Mouse (Mus musculus): ENCODE measurements at regions not wholly inside any gene's neighbourhood (a gene's known extent, or its start where the extent isn't known, plus 50 kb on each side); places are given as distances from the start of the nearest gene placed in this dataset.

DNA sequence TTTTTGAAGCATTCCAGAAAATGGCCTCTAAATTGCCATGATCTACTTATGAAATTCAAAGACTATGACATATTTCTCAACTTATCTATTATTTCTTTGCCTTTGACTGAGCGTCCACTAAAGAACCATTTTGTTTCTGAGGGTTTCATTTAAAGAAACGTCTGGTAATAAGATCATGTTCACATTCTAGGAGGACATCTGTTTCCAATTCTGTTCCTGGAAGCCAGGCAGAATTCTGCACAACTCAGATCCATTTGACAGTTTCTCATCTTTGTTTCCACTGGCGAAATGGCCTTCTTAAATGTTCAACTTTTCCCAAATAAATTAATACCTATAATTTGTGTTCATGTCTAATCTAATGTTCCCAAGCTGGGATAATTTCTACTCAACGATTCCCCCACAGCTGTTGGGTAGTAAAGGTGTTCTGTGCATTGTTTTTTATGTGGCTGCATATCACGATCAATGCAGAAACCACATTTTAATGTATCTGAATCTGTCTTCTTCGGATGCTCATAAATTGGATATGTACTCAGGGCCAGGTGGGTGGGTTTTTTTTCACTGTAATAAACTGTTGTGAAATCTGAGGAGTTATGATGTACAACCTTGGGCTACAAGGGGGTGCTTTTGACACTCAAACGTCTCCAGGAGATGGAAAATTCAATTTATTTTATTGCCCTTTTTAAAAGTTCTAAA is 470.6 kb downstream of the Kctd12 start:
- ATAC-seq (ENCODE audit: extremely low read depth, insufficient number of reproducible peaks, low FRiP score, poor library complexity, severe bottlenecking) = no peak

DNA sequence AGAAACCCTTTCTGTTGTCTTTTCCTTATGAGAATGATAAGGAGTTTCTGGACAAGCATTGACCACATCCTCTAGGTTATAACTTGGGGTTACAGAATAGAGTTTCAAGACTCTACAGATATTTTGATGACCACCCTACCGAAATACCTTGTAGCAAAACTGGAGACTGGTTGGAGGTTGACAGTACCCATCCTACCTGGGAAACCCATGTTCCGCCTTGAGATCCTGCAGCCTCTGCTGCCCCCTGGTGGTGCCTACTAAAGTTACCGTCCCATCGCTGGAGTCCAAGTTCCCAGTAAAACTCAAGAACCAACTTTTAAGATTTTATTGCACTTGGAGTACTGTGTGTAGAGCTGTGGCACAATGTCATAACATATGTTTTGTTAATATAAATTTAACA is 472.1 kb downstream of the Kctd12 start:
- 0 out of 2 replicates have a peak, but pooled peaks have one; percentile 51 for ATAC-seq (ENCODE audit: extremely low read depth, insufficient number of reproducible peaks, low FRiP score, poor library complexity, severe bottlenecking)

DNA sequence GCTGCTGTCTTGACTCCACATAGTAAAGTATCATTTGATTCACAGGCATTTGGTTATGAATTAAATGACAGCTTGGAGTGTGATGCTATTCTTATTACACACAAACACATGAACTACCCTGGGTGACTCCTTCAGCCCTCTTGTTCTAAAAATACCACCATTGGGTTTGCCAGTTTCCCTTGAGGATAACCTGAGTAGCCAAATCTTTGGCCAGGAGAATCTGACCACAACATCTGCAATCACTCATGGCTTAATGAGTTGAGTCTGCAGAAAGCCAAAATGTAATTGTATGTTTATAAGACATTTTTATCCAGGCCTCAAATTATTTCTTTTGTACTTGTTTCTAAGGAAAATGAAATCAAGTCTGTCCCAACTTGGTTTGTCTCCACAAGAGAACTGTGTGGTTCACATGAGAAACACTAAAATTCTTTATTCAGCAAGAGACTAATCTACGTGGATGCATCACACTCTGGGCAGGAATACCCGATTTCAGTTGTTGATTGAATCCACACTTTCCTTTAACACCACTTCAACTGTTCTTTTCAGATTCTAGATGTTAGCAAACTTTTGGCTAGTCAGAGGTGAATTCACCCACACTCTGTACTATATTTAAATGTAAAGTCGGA is 476.6 kb downstream of the Kctd12 start:
- no peak for ATAC-seq (ENCODE audit: extremely low read depth, insufficient number of reproducible peaks, low FRiP score, poor library complexity, severe bottlenecking)

DNA sequence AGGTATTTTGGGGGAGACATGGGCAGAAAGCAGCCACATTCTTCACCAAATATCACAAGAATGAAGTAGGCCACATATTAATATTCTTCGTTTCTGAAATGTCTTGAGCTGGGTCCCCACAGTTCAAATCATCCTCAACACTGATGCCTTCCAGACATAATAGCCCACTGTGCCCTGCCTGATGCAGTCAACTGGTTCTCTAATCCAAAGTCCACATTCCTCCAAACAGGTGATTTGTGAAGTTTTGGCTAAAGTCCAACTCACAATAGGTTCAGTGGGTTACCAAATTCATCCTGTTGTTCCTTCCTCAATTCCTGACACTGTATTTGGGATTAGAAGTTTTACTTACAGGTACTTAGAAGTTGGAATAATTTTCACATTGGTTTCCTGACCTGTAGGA is 485.3 kb downstream of the Kctd12 start:
- ATAC-seq (ENCODE audit: extremely low read depth, insufficient number of reproducible peaks, low FRiP score, poor library complexity, severe bottlenecking) = no peak

DNA sequence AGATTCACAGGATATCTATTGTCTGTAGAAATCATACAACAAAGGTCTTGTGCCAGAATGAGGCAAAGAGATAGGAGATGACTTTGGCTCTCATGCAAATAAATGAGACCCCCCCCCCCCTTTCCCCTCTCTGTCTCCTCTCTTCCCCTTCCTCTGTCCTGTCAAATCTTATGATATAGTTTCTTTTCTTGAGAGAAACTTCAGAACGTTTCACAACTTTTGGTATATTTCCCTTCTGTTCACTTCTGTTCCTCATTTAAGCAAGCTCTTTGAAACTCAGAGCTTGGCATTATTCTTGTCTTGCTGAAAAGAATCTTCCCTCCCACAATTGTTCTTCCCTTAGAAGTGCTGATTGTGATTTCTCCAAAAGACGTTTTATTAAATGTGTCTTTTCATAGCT is 490.1 kb downstream of the Kctd12 start:
- ATAC-seq (ENCODE audit: extremely low read depth, insufficient number of reproducible peaks, low FRiP score, poor library complexity, severe bottlenecking) = no peak

DNA sequence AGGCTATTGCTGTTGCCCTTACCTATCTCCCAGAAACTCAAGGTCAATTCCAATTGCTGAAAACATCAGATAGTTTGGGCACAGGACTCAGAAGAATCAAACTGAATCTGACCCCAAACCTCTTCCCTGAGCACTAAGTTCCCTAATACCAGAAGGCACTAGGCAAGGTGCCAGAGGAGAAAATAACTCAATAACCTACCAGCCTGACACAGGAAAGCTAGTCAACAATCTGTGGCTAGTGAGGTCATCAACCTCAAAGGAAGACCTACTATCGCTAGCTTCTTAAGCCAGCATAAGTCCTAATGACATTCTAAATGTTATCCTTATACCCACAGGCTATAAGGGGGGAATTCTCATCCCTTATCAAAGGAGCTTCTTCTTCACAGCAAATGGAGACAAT is 491.2 kb downstream of the Kctd12 start:
- ATAC-seq (ENCODE audit: extremely low read depth, insufficient number of reproducible peaks, low FRiP score, poor library complexity, severe bottlenecking) = no peak

DNA sequence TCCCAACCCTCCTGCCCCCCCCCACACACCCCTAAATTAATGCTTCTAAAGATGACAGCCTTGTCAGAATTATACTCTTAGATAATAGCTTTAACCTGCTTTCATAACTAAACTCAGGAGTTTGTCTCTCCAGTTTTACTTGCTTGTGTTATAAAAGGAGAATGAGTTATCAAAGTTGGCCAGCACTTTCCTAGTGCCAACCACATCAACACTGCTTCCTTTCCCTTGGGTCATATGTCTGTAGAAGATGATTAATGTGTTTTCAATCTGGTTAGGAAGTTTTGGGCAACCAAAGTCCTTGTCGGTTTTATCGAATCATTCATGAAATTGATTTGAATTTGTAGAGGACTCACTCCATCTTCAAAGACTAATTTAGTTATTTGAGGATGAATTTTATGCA is 505.3 kb downstream of the Kctd12 start:
- ATAC-seq (ENCODE audit: extremely low read depth, insufficient number of reproducible peaks, low FRiP score, poor library complexity, severe bottlenecking) = no peak

DNA sequence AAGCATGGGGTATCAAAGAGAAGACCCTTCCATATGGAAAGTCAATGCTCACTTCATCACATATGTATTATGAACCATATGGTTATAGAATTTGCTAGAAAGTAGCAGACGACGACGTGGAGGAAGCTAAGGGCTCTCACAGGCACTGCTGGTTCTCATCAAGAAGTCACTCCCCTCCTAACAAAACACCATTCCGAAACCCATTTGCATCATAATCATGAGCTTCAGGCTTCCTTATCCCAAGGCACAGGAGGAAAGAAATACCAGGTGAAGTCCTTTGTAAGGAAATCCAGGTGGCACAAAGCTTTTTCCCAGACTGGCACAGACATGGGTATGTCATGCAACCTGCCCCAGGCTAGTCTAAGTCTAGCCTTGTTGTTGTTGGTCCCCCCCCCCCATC is 513.1 kb downstream of the Kctd12 start:
- no peak for ATAC-seq (ENCODE audit: extremely low read depth, insufficient number of reproducible peaks, low FRiP score, poor library complexity, severe bottlenecking)

DNA sequence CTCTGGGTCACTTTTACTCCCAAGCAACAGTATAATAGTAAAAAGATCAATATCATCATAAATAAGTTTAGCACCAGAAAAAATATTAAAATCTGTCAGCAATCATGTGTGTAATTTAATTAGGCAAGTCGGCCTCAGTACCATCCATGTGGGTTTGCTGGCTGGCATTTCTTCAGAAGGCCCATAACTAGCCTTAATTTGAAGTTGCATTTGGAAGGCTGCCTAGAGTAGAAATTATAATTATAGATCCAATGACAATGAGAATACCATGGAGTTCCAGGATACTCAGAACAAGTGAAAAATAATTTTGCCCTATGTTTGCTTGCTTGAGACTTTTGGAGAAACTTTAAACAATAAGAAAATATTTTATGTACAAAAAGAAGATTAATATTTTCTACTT is 521.4 kb downstream of the Kctd12 start:
- no peak for ATAC-seq (ENCODE audit: extremely low read depth, insufficient number of reproducible peaks, low FRiP score, poor library complexity, severe bottlenecking)

DNA sequence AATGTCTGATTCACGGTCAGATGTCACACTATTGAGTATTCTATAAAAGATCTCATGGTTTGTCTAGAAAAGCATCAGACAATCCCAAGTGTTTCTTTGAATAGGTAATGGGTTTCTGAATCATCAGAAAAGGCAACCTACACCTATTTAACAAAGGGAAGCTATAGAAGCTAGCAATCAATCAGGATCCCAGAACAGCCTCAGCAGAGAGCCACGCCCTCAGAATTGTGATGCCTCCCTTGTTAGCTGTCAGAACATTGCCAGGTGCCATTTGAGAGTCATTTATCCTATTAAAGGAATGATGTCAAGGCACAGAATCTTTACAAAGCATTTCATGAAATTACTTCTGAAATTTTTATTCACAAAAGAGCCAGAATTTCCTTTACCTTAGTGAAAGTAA is 542.7 kb downstream of the Kctd12 start:
- ATAC-seq (ENCODE audit: extremely low read depth, insufficient number of reproducible peaks, low FRiP score, poor library complexity, severe bottlenecking) = no peak

DNA sequence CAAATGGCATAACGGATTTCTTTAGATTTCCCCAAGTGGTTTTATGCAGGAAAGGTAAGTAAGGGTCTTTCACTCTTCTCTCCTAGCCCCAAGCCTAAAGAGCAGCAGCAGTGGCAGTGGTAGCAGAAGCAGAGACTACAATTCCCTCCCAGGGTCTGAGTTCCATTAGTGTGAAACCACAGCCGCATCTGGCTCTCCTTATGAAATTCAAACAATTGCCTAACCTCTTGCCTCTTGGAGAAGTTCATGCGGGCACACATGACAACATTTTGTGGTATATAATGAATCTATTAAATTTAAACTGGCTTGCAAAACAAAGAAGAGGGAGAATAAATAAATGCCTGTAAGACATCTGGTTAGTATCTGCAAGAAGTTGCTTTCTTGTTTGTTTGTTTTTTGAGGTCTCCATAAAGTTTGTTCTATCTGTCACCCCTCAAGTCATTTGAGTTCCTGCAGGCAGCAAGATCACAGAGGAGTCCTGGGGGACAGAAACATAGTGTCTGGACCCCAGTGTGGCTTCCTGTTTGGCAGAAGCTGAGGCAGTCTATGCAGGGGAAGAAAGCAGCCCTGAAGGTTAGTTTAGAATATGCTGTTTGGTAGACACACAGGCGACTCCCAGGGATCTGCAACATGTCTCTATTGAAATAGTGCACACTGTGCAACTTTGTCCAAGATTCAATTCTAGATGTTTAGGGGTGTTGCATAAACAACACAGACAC is 578.9 kb downstream of the Kctd12 start:
- no peak for ATAC-seq (ENCODE audit: extremely low read depth, insufficient number of reproducible peaks, low FRiP score, poor library complexity, severe bottlenecking)

DNA sequence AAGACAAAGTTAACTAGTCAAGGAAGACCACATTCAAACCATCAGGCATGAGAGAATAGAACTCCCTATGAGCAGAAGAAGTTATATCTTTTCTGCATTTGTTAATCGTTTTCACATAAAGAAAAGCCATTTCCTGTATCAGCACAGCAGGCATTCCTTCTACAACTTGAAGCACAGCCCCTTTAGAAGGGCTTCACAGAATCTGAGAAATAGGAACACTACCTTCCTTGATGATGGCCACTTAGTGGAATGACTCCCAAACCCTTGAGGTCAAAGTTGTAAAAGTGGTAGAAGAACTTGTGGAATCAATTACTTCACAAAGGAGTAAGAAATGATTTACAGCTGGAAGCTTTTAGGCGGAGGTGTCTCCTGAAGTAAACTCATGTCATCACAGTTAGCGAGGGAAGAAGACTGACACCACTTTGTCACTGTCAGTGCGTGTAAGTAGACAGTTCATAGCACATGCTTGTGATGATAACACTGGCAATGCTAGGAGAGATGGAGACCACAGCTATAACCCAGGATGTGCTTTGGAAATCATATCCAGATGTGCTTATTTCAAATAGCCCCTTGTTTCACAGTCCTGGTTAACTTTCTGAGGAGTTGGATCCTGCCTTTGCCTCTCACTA is 580.3 kb downstream of the Kctd12 start:
- ATAC-seq (ENCODE audit: extremely low read depth, insufficient number of reproducible peaks, low FRiP score, poor library complexity, severe bottlenecking) = no peak

DNA sequence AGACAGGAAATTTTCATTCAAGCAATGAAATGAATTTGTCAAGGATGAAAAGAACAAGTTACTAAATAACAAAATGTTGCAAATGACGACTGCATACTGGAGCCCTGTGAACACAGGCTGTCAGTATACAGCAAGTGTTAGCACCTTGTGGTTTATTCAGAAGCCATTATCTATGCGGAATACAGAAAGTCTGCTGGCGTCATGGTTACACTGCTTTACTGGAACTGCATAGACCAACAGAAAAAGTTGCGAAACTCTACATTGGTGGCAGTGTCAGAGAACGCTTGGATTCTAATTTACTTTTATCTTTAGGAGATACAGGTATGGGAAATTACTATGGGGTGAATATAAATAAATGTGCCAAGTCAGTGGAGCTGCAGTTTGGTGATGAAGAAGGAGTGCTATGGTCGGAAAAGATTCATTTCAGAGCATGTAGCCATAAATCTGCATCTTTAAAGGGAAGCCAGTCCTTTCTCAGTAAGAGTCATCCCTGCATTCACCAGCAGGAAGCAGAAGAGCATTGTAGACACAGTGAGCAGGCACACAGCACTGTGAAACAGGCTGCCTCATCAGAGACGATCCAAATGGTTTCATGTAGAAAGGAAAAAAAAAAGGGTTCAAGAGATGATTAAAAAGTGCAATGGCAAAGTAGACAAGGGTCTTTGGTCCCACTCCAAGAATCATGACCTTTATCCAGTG is 586.3 kb downstream of the Kctd12 start:
- ATAC-seq (ENCODE audit: extremely low read depth, insufficient number of reproducible peaks, low FRiP score, poor library complexity, severe bottlenecking) = no peak

DNA sequence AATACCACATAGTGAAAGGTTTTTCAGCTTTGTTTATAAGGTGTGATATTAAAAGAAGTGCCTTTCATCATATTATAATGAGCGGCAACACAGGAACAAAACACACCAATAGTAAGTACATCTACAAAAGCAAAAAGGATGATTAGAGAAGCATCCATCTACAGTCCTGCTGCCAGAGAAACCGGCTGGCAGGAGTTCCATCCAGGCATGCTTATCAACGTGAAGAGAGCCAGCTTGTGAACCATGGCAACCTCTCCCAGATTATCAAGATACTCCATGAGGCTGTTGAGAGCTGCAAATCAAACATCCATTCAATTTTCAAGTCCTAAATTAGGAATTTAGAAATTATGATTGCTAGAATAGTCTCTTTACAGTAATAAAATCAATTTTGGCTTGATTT is 590.1 kb downstream of the Kctd12 start:
- no peak for ATAC-seq (ENCODE audit: extremely low read depth, insufficient number of reproducible peaks, low FRiP score, poor library complexity, severe bottlenecking)

DNA sequence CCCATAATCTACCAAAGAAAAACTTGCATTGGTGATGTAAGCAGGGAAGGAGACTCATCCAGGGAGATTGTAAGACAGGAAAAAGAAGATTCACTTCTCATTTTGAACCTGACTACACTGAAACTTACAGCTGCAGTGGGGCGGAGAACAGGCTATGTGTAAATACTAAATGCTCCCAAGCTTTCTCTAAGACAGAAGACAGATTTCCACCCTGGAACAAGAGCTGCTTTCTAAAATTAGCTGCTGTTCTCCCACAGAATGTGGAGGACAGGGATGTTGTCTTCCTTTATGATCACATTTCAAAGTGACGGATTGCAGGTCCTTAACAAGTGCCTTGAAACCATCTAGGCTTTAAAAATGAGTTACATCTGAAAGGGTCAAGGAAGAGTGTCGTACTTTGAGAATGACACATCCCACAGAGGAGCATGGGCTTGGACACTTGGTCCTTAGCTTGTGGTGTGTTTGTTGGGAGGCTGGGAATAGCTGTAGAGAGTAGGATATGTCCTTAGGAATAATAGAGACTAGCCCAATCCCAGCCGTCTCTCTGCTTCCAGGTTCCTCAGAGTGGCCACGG is 609.4 kb downstream of the Kctd12 start:
- ATAC-seq (ENCODE audit: extremely low read depth, insufficient number of reproducible peaks, low FRiP score, poor library complexity, severe bottlenecking) = no peak

DNA sequence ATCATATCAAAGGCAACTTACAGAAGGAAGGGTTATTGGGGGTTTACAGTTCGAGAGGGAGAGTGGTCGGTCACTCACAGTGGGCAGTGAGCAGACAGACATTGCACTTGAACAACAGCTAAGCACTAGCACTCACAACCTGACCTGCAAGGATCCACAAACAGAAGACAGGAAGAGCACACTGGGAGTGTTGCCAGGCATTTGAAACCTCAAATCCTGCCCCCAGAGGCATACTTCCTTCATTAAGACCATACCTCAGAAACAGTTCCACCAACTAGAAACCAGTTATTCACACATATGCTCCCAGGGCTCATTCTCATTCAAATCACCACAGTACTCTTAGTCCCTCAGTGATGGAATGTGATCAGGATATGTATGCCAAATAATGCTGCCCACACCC is 620.8 kb downstream of the Kctd12 start:
- ATAC-seq (ENCODE audit: extremely low read depth, insufficient number of reproducible peaks, low FRiP score, poor library complexity, severe bottlenecking) = no peak

DNA sequence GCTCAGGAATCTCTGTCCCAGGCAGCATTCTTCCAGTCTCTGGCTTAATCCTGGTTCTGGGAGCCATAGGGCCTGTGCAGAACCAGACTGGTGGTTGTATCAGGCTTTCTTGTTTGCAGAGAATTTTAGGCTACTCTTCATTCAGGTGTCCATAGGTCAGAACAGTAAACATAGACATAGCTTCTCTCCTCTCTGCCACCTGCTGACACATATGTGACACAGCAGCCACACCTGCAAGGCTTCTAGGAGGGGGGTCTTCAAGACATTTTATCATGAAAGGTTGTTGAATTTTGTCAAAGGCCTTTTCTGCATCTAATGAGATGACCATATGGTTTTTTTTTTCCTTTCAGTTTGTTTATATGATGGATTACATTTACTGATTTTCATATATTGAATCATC is 599.7 kb downstream of the Lmo7 start:
- ATAC-seq (ENCODE audit: extremely low read depth, insufficient number of reproducible peaks, low FRiP score, poor library complexity, severe bottlenecking) = no peak

DNA sequence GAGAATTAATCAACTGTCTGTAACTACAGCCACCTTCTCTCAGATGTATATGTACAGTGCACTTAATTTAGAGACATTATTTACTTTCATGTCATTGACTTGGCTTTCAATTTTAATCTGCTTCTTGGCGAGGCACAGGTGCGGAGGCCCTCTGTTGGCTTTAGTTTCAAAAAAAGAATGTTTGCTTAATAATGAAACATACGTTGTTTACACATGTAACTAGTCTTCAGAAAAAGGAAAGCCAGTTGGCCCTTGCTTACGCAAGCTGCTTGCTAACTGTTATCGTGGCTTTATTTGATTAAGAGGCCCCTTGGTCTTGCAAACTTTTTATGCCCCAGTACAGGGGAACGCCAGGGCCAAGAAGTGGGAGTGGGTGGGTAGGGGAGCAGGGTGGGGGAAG is 576.6 kb downstream of the Lmo7 start:
- no peak for ATAC-seq (ENCODE audit: extremely low read depth, insufficient number of reproducible peaks, low FRiP score, poor library complexity, severe bottlenecking)

DNA sequence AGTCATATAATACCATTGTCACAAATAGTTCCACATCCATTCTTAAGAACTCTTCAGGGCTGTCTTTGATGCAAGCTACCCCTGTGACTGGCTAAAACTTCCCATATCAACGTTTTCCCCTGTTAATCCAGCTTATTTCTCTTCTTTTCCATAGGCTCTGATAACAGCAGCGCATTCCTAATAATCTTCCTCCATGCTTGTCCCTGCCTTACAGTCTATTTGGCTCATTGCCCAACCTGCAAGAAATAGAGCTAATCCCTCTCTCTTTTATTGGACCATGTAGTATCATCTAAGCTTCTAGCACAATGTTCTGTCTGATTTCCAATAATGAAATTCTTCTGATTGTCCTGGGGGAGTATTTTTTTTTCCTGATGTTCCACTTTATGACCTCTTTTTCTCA is 573.1 kb downstream of the Lmo7 start:
- no peak for ATAC-seq (ENCODE audit: extremely low read depth, insufficient number of reproducible peaks, low FRiP score, poor library complexity, severe bottlenecking)

Data from neutrophil, adult 5-6 weeks (primary cell).